Mouse (Mus musculus) cerebellum, adult 18-20 months (tissue): ENCODE measurements at regions not wholly inside any gene's neighbourhood (a gene's known extent, or its start where the extent isn't known, plus 50 kb on each side); places are given as distances from the start of the nearest gene placed in this dataset.

Experiments used
- DNase-seq, 2 experiments: peaks; one replicate each; pipeline ENCODE4 v3.0.0; 2021

DNA sequence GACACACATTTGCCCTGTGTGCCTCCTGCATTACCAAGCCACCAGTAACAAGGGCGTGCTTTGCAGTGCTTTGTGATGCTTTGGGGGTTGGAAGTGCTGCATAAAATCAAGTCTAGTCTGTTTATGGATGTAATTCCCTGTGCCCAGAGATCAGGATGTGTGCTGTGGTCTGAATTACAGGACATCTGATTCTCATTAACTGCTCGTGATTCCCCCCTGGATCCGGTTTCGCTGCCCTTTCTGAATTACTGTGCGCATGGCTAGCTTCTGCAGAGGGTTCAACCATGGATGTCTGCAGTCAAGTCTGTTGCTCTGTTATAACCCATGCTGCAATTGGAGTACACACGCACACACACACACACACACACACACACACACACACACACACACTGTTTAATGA is 52.5 kb upstream of the Magi1 start:
- DNase-seq, result no peak
